Mouse (Mus musculus) limb, embryonic 12.5 days (tissue): ENCODE data around the gene Trappc3. TPM values are rescaled to one million over a fixed set of nuclear protein-coding genes. Genes with fewer than 3 reads are reported as not detected.
A peak's percentile ranks its signal among the peaks of the same experiment; 100 is the strongest.

Experiments
- ATAC-seq: fragments of 200-750 bp; cut with Nextera tagmentation; 2 replicates; pipeline ENCODE4 v1.8.0; 2017; ENCODE audit warnings: low read depth, moderate TSS enrichment; ENCODE audit not compliant: insufficient number of reproducible peaks, insufficient read depth, low FRiP score, low TSS enrichment
- H3K27ac ChIP-seq: fragments of 300-500 bp; sonication (generic); 2 replicates; pipeline ENCODE4 v1.5.1; 2016; ENCODE audit warnings: mild to moderate bottlenecking, moderate library complexity
- H3K27me3 ChIP-seq: fragments of 300-500 bp; sonication (generic); 2 replicates; pipeline ENCODE4 v1.6.1; 2016; ENCODE audit warnings: mild to moderate bottlenecking, moderate library complexity
- H3K36me3 ChIP-seq: fragments of 300-500 bp; sonication (generic); 2 replicates; pipeline ENCODE4 v1.6.1; 2016; ENCODE audit warnings: mild to moderate bottlenecking, moderate library complexity
- H3K4me1 ChIP-seq: fragments of 300-500 bp; sonication (generic); replicated peaks from 2 replicates; pipeline ENCODE4 v1.6.1; 2016
- H3K4me2 ChIP-seq: fragments of 300-500 bp; sonication (generic); 2 replicates; pipeline ENCODE4 v1.6.1; 2016; ENCODE audit warnings: mild to moderate bottlenecking, moderate library complexity
- H3K4me3 ChIP-seq: fragments of 300-500 bp; sonication (generic); replicated peaks from 2 replicates; pipeline ENCODE4 v1.5.1; 2016; ENCODE audit warnings: mild to moderate bottlenecking
- H3K9ac ChIP-seq: fragments of 300-500 bp; sonication (generic); replicated peaks from 2 replicates; pipeline ENCODE4 v1.6.1; 2016; ENCODE audit warnings: mild to moderate bottlenecking, moderate library complexity
- H3K9me3 ChIP-seq: fragments of 300-500 bp; sonication (generic); 2 replicates; pipeline ENCODE4 v1.6.1; 2016; ENCODE audit warnings: mild to moderate bottlenecking, moderate library complexity
- WGBS: fragments of 180-500 bp; shearing (Covaris S2); methylation state at CpG from one replicate; pipeline ENCODE4 v1.1.7; 2016; 5-methylcytosine and 5-hydroxymethylcytosine counted together
- polyA plus RNA-seq: library from polyadenylated mRNA; unstranded; fragments of >200 nt; fragmentation: Nextera tagmentation; extraction: Ambion mirVana; gene quantifications from 2 replicates; pipeline ENCODE4 v1.2.1, GENCODE M21; 2016

The Trappc3 gene
- polyA plus RNA-seq, 1 experiment from 2014 or later: 105 TPM

DNA sequence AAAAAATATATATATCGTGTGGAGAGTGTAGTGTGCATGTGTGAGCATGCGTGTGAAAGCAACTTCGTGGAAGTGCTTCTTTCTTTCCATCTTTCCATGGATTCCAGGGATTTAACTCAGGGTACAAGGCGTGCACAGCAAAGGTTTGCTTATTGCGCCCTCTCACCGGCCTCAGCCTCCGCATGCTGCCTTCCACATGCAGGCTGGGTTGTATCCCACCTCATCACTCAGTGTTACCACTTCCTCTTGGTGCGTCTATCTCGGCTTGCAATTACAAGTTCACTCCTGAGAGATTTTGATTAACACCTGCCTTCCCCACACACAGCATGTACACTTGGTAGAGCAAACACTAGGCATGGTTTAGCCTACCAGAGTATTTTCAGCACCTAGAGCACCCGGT, 26.9 kb upstream of the Trappc3 start:
- Histone ChIP-seq H3K4me3 (no peak overlapping the region), H3K9me3 (no peaks in the 10 kb centered on the region), H3K27ac (no peak overlapping the region), H3K27me3 (no peaks in the 10 kb centered on the region), H3K4me1 (peaks cover 16% of the 10 kb centered on the region), H3K36me3 (peaks cover 99% of the 10 kb centered on the region), H3K9ac (no peak overlapping the region), H3K4me2 (no peak overlapping the region)
- WGBS: 92% methylated on average over 10 of the region's 10 CpGs
- no peak for ATAC-seq

DNA sequence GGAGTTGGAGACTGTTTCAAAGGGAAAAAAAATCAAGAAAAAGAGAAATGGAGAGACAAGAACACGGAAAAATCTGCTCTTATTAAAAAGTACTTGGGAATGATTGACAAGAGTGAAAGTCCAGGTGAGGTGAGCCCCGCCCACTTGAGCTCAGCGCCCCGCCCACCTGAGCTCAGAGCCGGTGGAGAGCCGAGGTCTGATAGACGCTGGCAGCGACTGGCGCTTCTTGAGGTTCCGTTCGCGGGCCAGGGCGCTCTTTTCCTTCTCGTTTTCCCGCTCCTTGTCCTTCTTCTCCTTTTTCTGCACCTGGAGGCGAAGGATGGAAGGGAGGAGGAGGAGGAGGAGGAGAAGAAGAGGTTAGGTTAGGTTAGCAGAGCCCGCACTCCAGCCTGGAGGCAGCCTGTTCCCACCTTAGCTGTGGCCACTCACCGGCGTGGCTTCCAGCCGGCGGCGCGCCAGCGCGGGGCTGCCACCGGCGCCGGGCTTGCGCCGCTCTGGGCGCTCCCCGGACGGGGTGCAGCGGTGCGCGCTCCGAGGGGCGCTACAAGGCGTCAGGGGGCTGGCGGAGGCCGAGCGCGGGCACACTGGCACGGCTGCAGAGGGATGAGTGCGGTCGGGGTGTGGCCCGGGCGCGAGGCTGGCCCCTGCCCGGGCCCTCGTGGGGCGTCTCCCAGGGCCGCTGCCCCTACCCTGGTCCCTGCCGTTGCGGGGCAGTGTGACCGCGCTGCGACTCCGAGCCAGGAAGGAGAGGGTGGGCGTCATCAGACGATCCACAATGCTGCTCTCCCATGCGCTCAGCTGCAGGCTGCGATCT, 25.5 kb upstream of the Trappc3 start:
- Histone ChIP-seq H3K27me3 (no peaks in the 10 kb centered on the region), H3K4me2 (no peak overlapping the region), H3K4me1 (peaks cover 16% of the 10 kb centered on the region), H3K9ac (no peak overlapping the region), H3K4me3 (no peak overlapping the region), H3K36me3 (peaks cover 99% of the 10 kb centered on the region), H3K27ac (peak overlapping the region; percentile 25; the same call in 1 of the 2 replicates), H3K9me3 (no peaks in the 10 kb centered on the region)
- 46% methylated on average over 58 of the region's 63 CpGs for WGBS
- no peak for ATAC-seq

DNA sequence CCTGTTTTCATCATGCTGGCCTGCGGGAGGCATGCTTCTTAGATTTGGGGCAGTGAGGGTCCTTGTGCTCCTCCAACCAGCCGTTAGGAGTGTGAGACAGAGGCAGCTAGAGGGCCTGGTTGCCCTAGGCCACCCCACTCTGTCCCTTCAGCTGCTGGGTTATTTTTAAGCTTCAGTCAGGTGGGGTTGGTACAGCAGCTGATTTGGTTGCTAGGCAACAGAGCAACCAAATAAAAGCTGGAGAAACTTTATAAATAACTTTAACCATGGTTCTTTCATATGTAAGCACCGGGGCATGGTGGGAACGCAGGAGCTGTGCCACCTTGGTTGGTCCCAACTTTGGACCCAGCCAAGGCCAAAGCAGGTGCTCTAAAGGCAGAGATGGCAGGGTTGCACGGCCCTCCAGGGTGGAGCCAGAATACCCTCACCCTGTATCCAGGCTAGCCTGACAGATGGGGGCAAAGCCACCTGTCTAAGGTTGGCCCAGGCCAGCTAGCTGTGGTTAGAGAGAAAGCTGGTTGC, 24.3 kb upstream of the Trappc3 start:
- WGBS: 70% methylated on average over 5 of the region's 5 CpGs
- H3K9ac ChIP-seq: 0 out of 2 replicates have a peak overlapping the region, but pooled peaks have one; percentile 40
- no peak for ATAC-seq
- no peak overlapping the region for H3K4me3 ChIP-seq
- H3K4me1 ChIP-seq: peaks cover 16% of the 10 kb centered on the region
- no peaks in the 10 kb centered on the region for H3K27me3 ChIP-seq
- H3K4me2 ChIP-seq: no peak overlapping the region
- H3K27ac ChIP-seq: no peak overlapping the region
- H3K9me3 ChIP-seq: no peaks in the 10 kb centered on the region
- peaks cover 99% of the 10 kb centered on the region for H3K36me3 ChIP-seq

DNA sequence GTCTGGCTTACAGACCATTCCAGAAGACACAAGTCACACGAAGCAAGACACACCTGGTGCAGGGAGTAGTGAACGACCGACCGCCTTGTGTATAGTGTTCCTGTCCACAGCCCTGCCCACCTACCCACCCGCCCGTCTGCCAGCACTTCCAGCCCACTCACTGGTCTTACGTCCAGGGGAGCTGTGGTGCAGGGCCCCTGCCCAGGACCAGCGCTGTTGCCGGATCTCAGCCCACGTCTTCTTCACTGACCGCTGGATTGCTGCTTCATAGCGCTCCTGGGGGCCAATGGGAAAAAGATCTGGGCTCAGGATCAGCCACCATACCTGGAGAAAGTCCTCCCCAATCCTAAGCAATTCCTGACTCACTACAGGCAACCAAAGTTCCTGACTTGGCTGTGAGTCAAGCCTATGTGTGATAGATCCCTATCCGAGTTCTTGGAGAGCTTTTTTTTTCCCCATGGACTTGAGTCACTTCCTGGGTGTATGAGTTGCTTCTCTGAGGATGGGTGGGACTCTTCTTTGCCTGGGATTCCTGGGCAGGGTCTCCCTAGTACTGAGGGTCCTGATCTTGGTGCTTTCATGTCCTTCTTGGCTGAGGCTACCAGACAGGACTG, 22.2 kb upstream of the Trappc3 start:
- Histone ChIP-seq H3K9me3 (no peaks in the 10 kb centered on the region), H3K27ac (no peak overlapping the region), H3K36me3 (peaks cover 86% of the 10 kb centered on the region), H3K4me3 (no peak overlapping the region), H3K27me3 (no peaks in the 10 kb centered on the region), H3K9ac (no peak overlapping the region), H3K4me1 (peaks cover 16% of the 10 kb centered on the region), H3K4me2 (no peak overlapping the region)
- WGBS: 91% methylated on average over 13 of the region's 13 CpGs
- no peak for ATAC-seq

DNA sequence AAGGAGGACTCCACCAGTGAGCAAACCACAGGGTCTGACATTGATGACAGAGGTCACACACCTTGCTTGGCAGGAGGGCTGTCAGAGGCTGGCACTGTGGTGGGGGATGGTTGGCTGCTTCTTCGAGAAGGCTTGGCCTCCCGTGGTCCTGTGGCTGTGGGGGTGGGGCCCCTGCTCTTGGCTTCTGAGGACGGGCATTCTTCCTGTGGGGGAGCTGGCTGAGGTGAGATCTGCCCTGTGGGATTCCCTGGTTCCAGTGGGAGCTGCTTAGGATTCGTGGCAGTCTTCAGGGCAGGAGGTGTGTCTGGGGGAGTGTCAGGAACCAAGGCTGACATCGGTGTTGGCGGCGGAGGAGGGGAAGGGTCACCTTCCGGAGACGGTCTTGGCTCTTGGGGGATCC, 20.2 kb upstream of the Trappc3 start:
- Histone ChIP-seq H3K4me2 (no peak overlapping the region), H3K9ac (0 out of 2 replicates have a peak overlapping the region, but pooled peaks have one; percentile 3), H3K4me1 (peaks cover 16% of the 10 kb centered on the region), H3K36me3 (peaks cover 82% of the 10 kb centered on the region), H3K27me3 (no peaks in the 10 kb centered on the region), H3K27ac (no peak overlapping the region), H3K4me3 (no peak overlapping the region), H3K9me3 (no peaks in the 10 kb centered on the region)
- 58% methylated on average over 9 of the region's 9 CpGs for WGBS
- ATAC-seq: no peak

DNA sequence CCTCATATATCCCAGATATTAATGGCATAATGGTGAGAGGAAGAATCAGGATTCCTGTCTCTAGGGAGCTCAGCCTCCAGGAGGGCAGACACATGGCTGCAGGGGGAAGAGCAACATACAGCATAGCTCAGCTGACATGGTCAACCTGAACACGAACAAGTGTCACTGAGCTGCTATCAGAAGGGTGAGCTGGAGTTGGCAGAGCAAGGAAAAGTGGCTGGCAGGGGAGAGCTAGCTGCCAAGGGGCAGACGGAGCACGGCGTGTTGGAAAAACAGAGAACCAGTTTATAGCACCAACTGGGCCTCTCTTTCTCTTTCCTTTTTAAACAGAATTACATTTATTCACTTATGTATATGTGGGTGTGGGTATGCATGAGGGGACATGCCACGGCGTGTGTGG, 19.6 kb upstream of the Trappc3 start:
- H3K36me3 ChIP-seq: peaks cover 82% of the 10 kb centered on the region
- no peak overlapping the region for H3K4me3 ChIP-seq
- H3K4me2 ChIP-seq: no peak overlapping the region
- peaks cover 11% of the 10 kb centered on the region for H3K4me1 ChIP-seq
- ATAC-seq: no peak
- no peak overlapping the region for H3K27ac ChIP-seq
- 90% methylated on average over 6 of the region's 6 CpGs for WGBS
- H3K9ac ChIP-seq: no peak overlapping the region
- no peaks in the 10 kb centered on the region for H3K27me3 ChIP-seq
- no peaks in the 10 kb centered on the region for H3K9me3 ChIP-seq

DNA sequence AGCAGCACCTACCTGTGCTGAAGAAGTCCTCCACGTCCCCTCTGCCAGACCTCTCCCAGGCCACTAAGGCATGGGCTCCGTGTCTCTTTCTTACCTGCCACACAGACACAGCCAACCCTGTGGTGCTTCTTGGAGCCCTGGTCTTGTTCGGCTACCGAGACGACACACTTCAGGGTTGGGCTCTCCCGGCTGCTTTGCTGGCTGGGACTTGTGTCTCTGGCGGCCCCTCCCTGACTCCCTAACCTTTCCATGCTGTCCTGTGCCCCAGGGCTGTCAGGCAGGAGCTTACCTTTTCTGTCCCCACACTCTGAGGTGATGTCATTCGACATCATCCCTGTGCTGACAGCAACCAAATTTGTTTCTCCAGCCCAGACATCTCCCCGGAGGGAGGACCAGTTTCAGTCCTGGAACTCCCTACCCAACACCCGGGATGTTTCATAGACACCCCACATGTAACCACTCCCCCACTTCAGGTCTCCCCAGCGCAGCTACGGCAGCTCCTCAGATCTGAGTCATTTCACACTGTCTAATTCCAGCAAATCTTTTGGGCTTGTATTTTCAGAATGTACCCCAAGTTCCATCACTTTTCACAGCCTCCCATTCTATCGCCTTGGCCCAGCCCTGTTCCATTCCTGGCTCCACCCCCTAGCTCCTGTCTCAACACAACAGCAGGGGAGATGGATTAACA, 15.8 kb upstream of the Trappc3 start:
- Histone ChIP-seq H3K9ac (no peak overlapping the region), H3K9me3 (no peaks in the 10 kb centered on the region), H3K36me3 (peaks cover 62% of the 10 kb centered on the region), H3K27ac (no peak overlapping the region), H3K4me3 (no peak overlapping the region), H3K27me3 (no peaks in the 10 kb centered on the region), H3K4me2 (no peak overlapping the region), H3K4me1 (peaks cover 22% of the 10 kb centered on the region)
- WGBS: 81% methylated on average over 13 of the region's 13 CpGs
- no peak for ATAC-seq

DNA sequence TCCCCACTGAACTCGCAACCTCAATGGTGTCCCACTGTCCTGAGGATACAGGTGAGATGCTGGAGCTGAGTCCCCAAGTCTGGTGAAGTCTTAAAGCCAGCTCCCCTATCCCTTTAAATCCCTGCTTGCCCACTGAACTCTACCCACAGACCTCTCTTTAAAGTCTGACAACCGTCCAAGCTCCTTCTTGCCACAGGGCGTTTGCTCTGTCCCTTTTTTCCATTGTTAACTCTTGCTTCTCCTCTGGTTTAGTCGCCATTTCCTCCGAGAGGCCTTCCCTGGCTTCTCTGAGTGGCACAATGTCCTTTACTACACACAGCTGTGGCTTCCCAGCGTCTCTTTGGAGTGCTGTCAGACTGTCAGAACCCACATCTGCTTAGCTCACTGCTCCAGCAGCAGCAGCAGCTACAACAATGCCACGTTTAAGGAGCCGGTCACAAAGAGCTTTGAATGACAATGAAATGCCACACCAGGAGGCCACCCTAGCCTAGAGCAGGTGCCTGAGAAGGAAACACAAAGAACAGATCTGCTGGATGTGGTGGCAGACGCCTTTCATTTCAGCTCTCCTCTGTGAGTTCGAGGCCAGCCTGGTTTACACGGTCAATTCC, 13.8 kb upstream of the Trappc3 start:
- 37% methylated on average over 11 of the region's 11 CpGs for WGBS
- Histone ChIP-seq H3K4me2 (no peak overlapping the region), H3K27ac (0 out of 2 replicates have a peak overlapping the region, but pooled peaks have one; percentile 4)

DNA sequence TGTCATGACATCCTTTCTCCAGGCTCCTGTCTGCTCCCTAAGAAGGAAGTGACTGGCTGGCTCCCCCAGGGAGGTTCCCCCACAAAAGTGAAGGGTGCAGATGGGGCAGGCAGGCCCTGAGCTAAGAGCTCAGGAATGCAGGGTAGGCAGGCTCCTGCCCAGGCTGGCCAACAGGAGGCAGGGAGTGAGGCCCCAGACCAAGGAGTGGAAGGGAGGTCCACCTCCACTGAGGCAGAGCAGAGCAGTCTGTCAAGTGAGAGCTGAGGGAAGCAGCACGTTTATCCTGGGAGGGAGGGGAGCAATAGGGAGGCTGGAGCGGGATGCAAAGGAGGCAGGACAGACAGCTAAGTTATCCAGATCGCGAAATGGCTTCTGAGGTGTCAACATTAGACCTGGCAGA, 11.5 kb upstream of the Trappc3 start:
- Histone ChIP-seq H3K27ac (peak overlapping the region; percentile 41; the same call in 1 of the 2 replicates), H3K4me2 (no peak overlapping the region), H3K9ac (no peak overlapping the region), H3K4me1 (peaks cover 56% of the 10 kb centered on the region), H3K36me3 (peaks cover 48% of the 10 kb centered on the region), H3K27me3 (no peaks in the 10 kb centered on the region), H3K9me3 (no peaks in the 10 kb centered on the region), H3K4me3 (no peak overlapping the region)
- ATAC-seq: no peak
- 54% methylated on average over 4 of the region's 4 CpGs for WGBS

More for the DNA sequence above, 13.8 kb upstream of the Trappc3 start:
- Histone ChIP-seq H3K27me3 (no peaks in the 10 kb centered on the region), H3K4me1 (peaks cover 40% of the 10 kb centered on the region), H3K4me3 (no peak overlapping the region), H3K9me3 (no peaks in the 10 kb centered on the region), H3K36me3 (peaks cover 55% of the 10 kb centered on the region), H3K9ac (no peak overlapping the region)
- ATAC-seq: no peak

DNA sequence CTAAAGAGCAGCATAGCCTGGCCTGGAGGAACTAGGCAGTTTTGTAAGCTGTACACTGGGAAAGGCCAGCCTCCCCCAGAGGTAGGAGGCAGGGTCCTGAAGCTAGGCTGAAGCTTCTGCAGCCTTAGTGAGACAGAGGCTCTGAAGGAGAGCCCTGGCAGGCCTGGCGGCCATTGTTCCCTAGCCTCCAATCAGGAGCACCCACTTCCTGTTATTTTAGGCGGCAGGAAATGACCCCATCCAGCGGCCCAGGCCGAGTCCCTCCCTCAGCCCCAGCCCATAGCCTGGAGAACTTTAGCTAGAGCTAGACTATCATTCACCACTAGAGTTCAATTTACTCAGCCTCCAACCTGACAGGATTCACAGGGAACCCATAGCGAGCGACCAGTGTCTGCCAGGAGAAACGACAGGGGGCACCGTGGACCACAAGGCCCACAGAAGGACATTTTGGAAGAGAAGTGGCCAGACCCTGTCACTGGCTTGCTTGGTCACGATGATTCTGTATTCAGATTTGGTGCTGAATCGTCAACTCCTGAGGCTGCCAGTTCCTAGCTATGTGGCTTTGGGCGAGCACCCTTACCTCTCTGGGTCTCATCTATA, 10.4 kb upstream of the Trappc3 start:
- no peak overlapping the region for H3K4me3 ChIP-seq
- H3K27me3 ChIP-seq: no peaks in the 10 kb centered on the region
- H3K9ac ChIP-seq: peak overlapping the region; percentile 47
- H3K27ac ChIP-seq: 0 out of 2 replicates have a peak overlapping the region, but pooled peaks have one; percentile 41
- peaks cover 56% of the 10 kb centered on the region for H3K4me1 ChIP-seq
- ATAC-seq: no peak
- no peak overlapping the region for H3K4me2 ChIP-seq
- H3K36me3 ChIP-seq: peaks cover 38% of the 10 kb centered on the region
- H3K9me3 ChIP-seq: no peaks in the 10 kb centered on the region
- WGBS: 60% methylated on average over 11 of the region's 11 CpGs
